Comparison of ENCODE assay signal across 24 mouse cellular contexts in the genomic region with DNA sequence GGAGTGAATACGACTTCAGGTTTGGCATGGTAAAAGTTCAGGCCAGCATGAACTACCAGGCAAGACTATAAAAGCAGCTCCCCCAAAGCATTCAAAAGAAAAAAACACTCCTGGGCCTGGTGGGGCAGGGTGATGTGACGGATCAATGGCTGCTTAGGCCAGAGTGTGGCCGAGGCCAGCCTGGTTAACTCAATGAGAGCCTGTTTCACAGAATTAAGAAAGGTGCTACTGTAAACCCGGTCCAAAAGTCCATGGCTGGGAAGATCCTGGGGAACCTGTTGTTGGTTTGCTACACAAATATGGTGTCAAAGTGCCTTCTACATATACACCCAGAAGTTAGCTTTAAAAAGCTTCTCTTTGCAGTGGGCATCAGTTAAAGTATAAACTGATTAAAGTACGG. TPM values are rescaled to one million over a fixed set of nuclear protein-coding genes. Genes with fewer than 3 reads are reported as not detected.
DNase-seq lines count a peak whose midpoint lies in the region; ATAC-seq and TF ChIP-seq lines count a peak whose summit lies in the region.
"Had no signal": no experiment of that assay in that cellular context is flagged by ENCODE, and none has a peak within 500 bp of the region (broad histone marks: within the 10 kb centered on the region; RNA-seq: fewer than 3 reads in every experiment).

No protein-coding gene starts in this region.

- TF ChIP-seq EP300 in liver, postnatal 0 days (IDR thresholded peaks at IDR 0.05; ENCODE audit: low read depth) = no peak

- peak overlapping the region; percentile 81; the same call in 1 of the 2 replicates for H3K4me2 ChIP-seq in heart, embryonic 13.5 days
- no peak overlapping the region for H3K4me2 ChIP-seq in limb, embryonic 13.5 days (replicated peaks)
- H3K4me2 ChIP-seq in liver, postnatal 0 days (ENCODE audit: low read depth, low read length) = peak overlapping the region; percentile 69; the same call in 1 of the 2 replicates
- no peak overlapping the region for H3K4me2 ChIP-seq in forebrain, embryonic 11.5 days (ENCODE audit: low read depth, low read length, severe bottlenecking)

- peak overlapping the region; percentile 96 for H3K9ac ChIP-seq in heart, embryonic 13.5 days
- H3K9ac ChIP-seq in limb, embryonic 13.5 days = peak overlapping the region; percentile 45; the same call in 1 of the 2 replicates
- no peak overlapping the region for H3K9ac ChIP-seq in liver, postnatal 0 days (replicated peaks)
- no peak overlapping the region for H3K9ac ChIP-seq in forebrain, embryonic 11.5 days (ENCODE audit: low read length)
- H3K9ac ChIP-seq: embryonic facial prominence, embryonic 15.5 days; forebrain, postnatal 0 days; limb, embryonic 15.5 days; midbrain, embryonic 13.5 days had no signal

- H3K27ac ChIP-seq in heart, embryonic 13.5 days (replicated peaks) = no peak overlapping the region
- H3K27ac ChIP-seq in limb, embryonic 13.5 days = no peak overlapping the region
- no peak overlapping the region for H3K27ac ChIP-seq in limb, embryonic 10.5 days
- H3K27ac ChIP-seq in liver, postnatal 0 days (ENCODE audit: low read depth) = peak overlapping the region; percentile 44
- no peak overlapping the region for H3K27ac ChIP-seq in forebrain, embryonic 11.5 days (ENCODE audit: low read depth, low read length)
- H3K27ac ChIP-seq: embryonic facial prominence, embryonic 15.5 days; hindbrain, postnatal 0 days; limb, embryonic 15.5 days; midbrain, embryonic 13.5 days; neural tube, embryonic 13.5 days had no signal

- no peak for TF ChIP-seq CTCF in liver, postnatal 0 days (IDR thresholded peaks at IDR 0.05; ENCODE audit: low read depth)

- peaks cover 31% of the 10 kb centered on the region for H3K4me1 ChIP-seq in heart, embryonic 13.5 days
- peaks cover 11% of the 10 kb centered on the region for H3K4me1 ChIP-seq in limb, embryonic 13.5 days
- H3K4me1 ChIP-seq in limb, embryonic 10.5 days = peaks cover 18% of the 10 kb centered on the region
- H3K4me1 ChIP-seq in liver, postnatal 0 days (ENCODE audit: insufficient read depth) = peaks cover 21% of the 10 kb centered on the region
- H3K4me1 ChIP-seq in forebrain, embryonic 11.5 days (replicated peaks; ENCODE audit: control insufficient read depth, insufficient read depth, low read length) = peaks cover 6% of the 10 kb centered on the region; the same call in 1 of the 2 replicates

- WGBS in heart, embryonic 13.5 days = 84% methylated on average over 5 of the region's 5 CpGs
- 84% methylated on average over 5 of the region's 5 CpGs for WGBS in limb, embryonic 13.5 days
- WGBS in limb, embryonic 10.5 days = 93% methylated on average over 5 of the region's 5 CpGs
- 72% methylated on average over 5 of the region's 5 CpGs for WGBS in liver, postnatal 0 days (ENCODE audit: insufficient replicate concordance)
- WGBS in forebrain, embryonic 11.5 days = 91% methylated on average over 5 of the region's 5 CpGs

- H3K27me3 ChIP-seq in heart, embryonic 13.5 days (replicated peaks) = no peaks in the 10 kb centered on the region
- no peaks in the 10 kb centered on the region for H3K27me3 ChIP-seq in limb, embryonic 13.5 days
- no peaks in the 10 kb centered on the region for H3K27me3 ChIP-seq in limb, embryonic 10.5 days (ENCODE audit: low read depth, poor library complexity, severe bottlenecking)
- no peaks in the 10 kb centered on the region for H3K27me3 ChIP-seq in liver, postnatal 0 days (ENCODE audit: insufficient read depth, low read length)
- H3K27me3 ChIP-seq in forebrain, embryonic 11.5 days (ENCODE audit: control insufficient read depth, insufficient read depth, low read length) = no peaks in the 10 kb centered on the region
- H3K27me3 ChIP-seq: embryonic facial prominence, embryonic 15.5 days; limb, embryonic 15.5 days; midbrain, embryonic 13.5 days; neural tube, embryonic 13.5 days had no signal

- ATAC-seq in heart, embryonic 13.5 days (ENCODE audit: extremely low read depth, insufficient number of reproducible peaks, low FRiP score, low TSS enrichment) = no peak
- no peak for ATAC-seq in limb, embryonic 13.5 days (ENCODE audit: low FRiP score, low read depth)
- no peak for ATAC-seq in liver, postnatal 0 days
- no peak for ATAC-seq in forebrain, embryonic 11.5 days (replicated peaks; ENCODE audit: low FRiP score)
- ATAC-seq: activated CD4-positive, CD25-positive, alpha-beta regulatory T cell, adult 4 months; forebrain, postnatal 0 days; hindbrain, postnatal 0 days; lung, postnatal 0 days; midbrain, embryonic 13.5 days had no signal

- DNase-seq in heart, adult 11 months = no peak
- no peak for DNase-seq in limb, embryonic 10.5 days (ENCODE audit: low spot score)
- peak; percentile 49 to 80 for DNase-seq in kidney, postnatal 25 days
- no peak for DNase-seq in liver, postnatal 0 days
- no peak for DNase-seq in forebrain, embryonic 11.5 days (ENCODE audit: low spot score)
- no peak for DNase-seq in thymus, postnatal 36 days
- DNase-seq: adrenal gland, postnatal 10 days; cerebellum, postnatal 10 days; forebrain, postnatal 0 days; heart, postnatal 4 days; right cerebral cortex, adult 18-20 months; spleen, adult 18-20 months; thymus, adult 2 months had no signal

- no peak overlapping the region for H3K4me3 ChIP-seq in heart, embryonic 13.5 days
- H3K4me3 ChIP-seq in limb, embryonic 13.5 days = no peak overlapping the region
- no peak overlapping the region for H3K4me3 ChIP-seq in limb, embryonic 10.5 days
- H3K4me3 ChIP-seq in liver, postnatal 0 days (ENCODE audit: low read depth, low read length) = no peak overlapping the region
- H3K4me3 ChIP-seq in forebrain, embryonic 11.5 days (ENCODE audit: low read depth, low read length) = no peak overlapping the region

- H3K9me3 ChIP-seq in heart, embryonic 13.5 days = no peaks in the 10 kb centered on the region
- no peaks in the 10 kb centered on the region for H3K9me3 ChIP-seq in limb, embryonic 13.5 days
- H3K9me3 ChIP-seq in limb, embryonic 10.5 days (replicated peaks) = no peaks in the 10 kb centered on the region
- no peaks in the 10 kb centered on the region for H3K9me3 ChIP-seq in liver, postnatal 0 days (ENCODE audit: low read length)
- H3K9me3 ChIP-seq in forebrain, embryonic 11.5 days (ENCODE audit: control insufficient read depth, low read length) = no peaks in the 10 kb centered on the region
- H3K9me3 ChIP-seq: embryonic facial prominence, embryonic 15.5 days; G1E; heart, embryonic 10.5 days; limb, embryonic 15.5 days; midbrain, embryonic 13.5 days; neural tube, embryonic 13.5 days had no signal

- H3K36me3 ChIP-seq in heart, embryonic 13.5 days = peaks cover 21% of the 10 kb centered on the region
- H3K36me3 ChIP-seq in limb, embryonic 13.5 days = peaks cover 17% of the 10 kb centered on the region
- peaks cover 16% of the 10 kb centered on the region for H3K36me3 ChIP-seq in limb, embryonic 10.5 days
- H3K36me3 ChIP-seq in liver, postnatal 0 days (replicated peaks; ENCODE audit: insufficient read depth, low read length) = 0 out of 2 replicates have a peak, but pooled peaks cover 4% of the 10 kb centered on the region
- H3K36me3 ChIP-seq in forebrain, embryonic 11.5 days (ENCODE audit: control insufficient read depth, insufficient read depth, low read length) = no peaks in the 10 kb centered on the region

RNA-seq across cellular contexts. Expression of gene 1700021F05Rik, which starts 2.0 kb away (rescaled TPM):
- 76.4 and 88.7 TPM in 2 replicates for polyA plus RNA-seq in heart, embryonic 13.5 days (2015; fragmentation: Nextera tagmentation; extraction: Ambion mirVana)
- polyA plus RNA-seq in limb, embryonic 13.5 days (2015; fragmentation: Nextera tagmentation; extraction: Ambion mirVana) = 53.8 and 56.2 TPM in 2 replicates
- 59.7 and 63.5 TPM in 2 replicates for polyA plus RNA-seq in limb, embryonic 10.5 days (2016; fragmentation: Nextera tagmentation; extraction: Ambion mirVana)
- polyA plus RNA-seq in liver, postnatal 0 days (2015; fragmentation: Nextera tagmentation; extraction: Ambion mirVana) = 31.2 and 32.5 TPM in 2 replicates
- 59.0 and 69.7 TPM in 2 replicates for polyA plus RNA-seq in forebrain, embryonic 11.5 days (2014; fragmentation: Nextera tagmentation; extraction: Ambion mirVana)

RNA-seq across cellular contexts. Expression of gene Gm9803, which starts 14.9 kb away (rescaled TPM):
- polyA plus RNA-seq in heart, embryonic 13.5 days (2015; fragmentation: Nextera tagmentation; extraction: Ambion mirVana) = 12.0 and 14.9 TPM in 2 replicates
- polyA plus RNA-seq in limb, embryonic 13.5 days (2015; fragmentation: Nextera tagmentation; extraction: Ambion mirVana) = 13.7 and 19.6 TPM in 2 replicates
- 11.1 and 14.8 TPM in 2 replicates for polyA plus RNA-seq in limb, embryonic 10.5 days (2016; fragmentation: Nextera tagmentation; extraction: Ambion mirVana)
- 7.8 and 8.7 TPM in 2 replicates for polyA plus RNA-seq in liver, postnatal 0 days (2015; fragmentation: Nextera tagmentation; extraction: Ambion mirVana)
- polyA plus RNA-seq in forebrain, embryonic 11.5 days (2014; fragmentation: Nextera tagmentation; extraction: Ambion mirVana) = 11.1 and 12.2 TPM in 2 replicates

RNA-seq across cellular contexts. Expression of gene Cd24a, which starts 39.3 kb away (rescaled TPM):
- polyA plus RNA-seq in heart, embryonic 13.5 days (2015; fragmentation: Nextera tagmentation; extraction: Ambion mirVana) = 98.7 and 108 TPM in 2 replicates
- polyA plus RNA-seq in limb, embryonic 13.5 days (2015; fragmentation: Nextera tagmentation; extraction: Ambion mirVana) = 403 and 448 TPM in 2 replicates
- 568 and 623 TPM in 2 replicates for polyA plus RNA-seq in limb, embryonic 10.5 days (2016; fragmentation: Nextera tagmentation; extraction: Ambion mirVana)
- polyA plus RNA-seq in liver, postnatal 0 days (2015; fragmentation: Nextera tagmentation; extraction: Ambion mirVana) = 449 and 461 TPM in 2 replicates
- polyA plus RNA-seq in forebrain, embryonic 11.5 days (2014; fragmentation: Nextera tagmentation; extraction: Ambion mirVana) = 342 and 364 TPM in 2 replicates

Comparison
In these comparisons a context has a peak if more than half of its experiments do, and no peak if none do; other contexts are left out.
1. H3K4me2 ChIP-seq: peak in heart, embryonic 13.5 days (single experiment) and liver, postnatal 0 days (single experiment); none in limb, embryonic 13.5 days (single experiment) and forebrain, embryonic 11.5 days (single experiment).
2. H3K9ac ChIP-seq: peak in heart, embryonic 13.5 days (single experiment) and limb, embryonic 13.5 days (single experiment); none in liver, postnatal 0 days (single experiment) and forebrain, embryonic 11.5 days (single experiment).
3. DNase-seq: peak in kidney, postnatal 25 days (2 of 2); none in heart, adult 11 months (single experiment), limb, embryonic 10.5 days (single experiment), liver, postnatal 0 days (single experiment), forebrain, embryonic 11.5 days (single experiment) and thymus, postnatal 36 days (0 of 2).